Mouse (Mus musculus): ENCODE results near the gene Tmem235. TPM values are rescaled to one million over a fixed set of nuclear protein-coding genes. Genes with fewer than 3 reads are reported as not detected.

The Tmem235 gene
- polyA plus RNA-seq, 1 experiment from 2014 or later: not detected

DNA sequence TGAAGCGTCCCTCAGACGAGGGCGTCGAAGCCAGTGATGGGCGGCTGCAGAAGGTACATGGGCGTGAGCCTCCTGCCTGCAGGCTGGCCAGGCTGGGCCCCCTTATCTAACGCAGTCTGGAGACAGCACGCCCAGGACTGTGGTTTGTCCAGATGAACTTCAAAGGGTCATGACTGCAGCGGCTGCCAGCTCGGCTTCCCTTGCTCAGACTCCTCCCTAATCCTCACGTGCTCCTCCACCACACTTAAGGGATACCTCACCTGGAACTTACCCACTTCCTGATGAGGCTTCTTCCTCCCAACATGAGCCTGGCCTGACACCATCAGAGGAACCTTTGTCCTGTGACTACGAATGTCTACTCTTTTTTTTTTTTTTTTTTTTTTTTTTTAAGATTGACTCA is 54.0 kb downstream of the Tmem235 start:
- H3K36me3 ChIP-seq: no peaks in the 10 kb centered on the region
- no peak overlapping the region for H3K4me3 ChIP-seq
- no peak overlapping the region for H3K27ac ChIP-seq
- H3K9me3 ChIP-seq: peaks cover 11% of the 10 kb centered on the region
- H3K4me2 ChIP-seq (replicated peaks): no peak overlapping the region
- H3K27me3 ChIP-seq (replicated peaks): 0 out of 2 replicates have a peak, but pooled peaks cover 4% of the 10 kb centered on the region
- H3K4me1 ChIP-seq: peaks cover 8% of the 10 kb centered on the region; the same call in 1 of the 2 replicates
- 76% methylated on average over 12 of the region's 12 CpGs for WGBS
- ATAC-seq (ENCODE audit: low FRiP score, low read depth): no peak
- no peak overlapping the region for H3K9ac ChIP-seq

Other genes with a start within 250 kb of the Tmem235 start
- gene Tnrc6c, start 206.5 kb upstream of the Tmem235 start, polyA plus RNA-seq (2016; fragmentation: Nextera tagmentation; extraction: Ambion mirVana): 25.0 and 26.6 TPM in 2 replicates
- gene Tmc8, start 78.7 kb upstream of the Tmem235 start, polyA plus RNA-seq (2016; fragmentation: Nextera tagmentation; extraction: Ambion mirVana): 1.0 and 1.4 TPM in 2 replicates
- gene Tmc6, start 78.6 kb upstream of the Tmem235 start, polyA plus RNA-seq (2016; fragmentation: Nextera tagmentation; extraction: Ambion mirVana): 11.2 and 11.5 TPM in 2 replicates
- gene 6030468B19Rik, start 63.1 kb upstream of the Tmem235 start, polyA plus RNA-seq (2016; fragmentation: Nextera tagmentation; extraction: Ambion mirVana): 0.42 TPM in 1 of 2 replicates, not detected in the other
- 0.70 TPM in 1 of 2 replicates, not detected in the other for gene Gm20708, start 51.1 kb upstream of the Tmem235 start, polyA plus RNA-seq (2016; fragmentation: Nextera tagmentation; extraction: Ambion mirVana)
- 19.0 and 19.4 TPM in 2 replicates for gene Syngr2, start 51.1 kb upstream of the Tmem235 start, polyA plus RNA-seq (2016; fragmentation: Nextera tagmentation; extraction: Ambion mirVana)
- gene Afmid, start 34.8 kb upstream of the Tmem235 start, polyA plus RNA-seq (2016; fragmentation: Nextera tagmentation; extraction: Ambion mirVana): 3.4 and 4.0 TPM in 2 replicates
- gene Tk1, start 34.7 kb upstream of the Tmem235 start, polyA plus RNA-seq (2016; fragmentation: Nextera tagmentation; extraction: Ambion mirVana): 53.8 and 54.4 TPM in 2 replicates
- gene Birc5, start 11.5 kb upstream of the Tmem235 start, polyA plus RNA-seq (2016; fragmentation: Nextera tagmentation; extraction: Ambion mirVana): 168 and 183 TPM in 2 replicates
- 3.1 and 3.2 TPM in 2 replicates for gene Tha1, start 12.7 kb downstream of the Tmem235 start, polyA plus RNA-seq (2016; fragmentation: Nextera tagmentation; extraction: Ambion mirVana)
- gene Socs3, start 109.3 kb downstream of the Tmem235 start, polyA plus RNA-seq (2016; fragmentation: Nextera tagmentation; extraction: Ambion mirVana): 9.2 and 10.1 TPM in 2 replicates
- gene Pgs1, start 125.5 kb downstream of the Tmem235 start, polyA plus RNA-seq (2016; fragmentation: Nextera tagmentation; extraction: Ambion mirVana): 50.2 and 50.3 TPM in 2 replicates

All from neural tube, embryonic 12.5 days (tissue).